Mouse (Mus musculus) neural tube, embryonic 11.5 days (tissue): Measurements from ENCODE around the gene Gm13276. TPM values are rescaled to one million over a fixed set of nuclear protein-coding genes. Genes with fewer than 3 reads are reported as not detected.
"Not testable (repeated sequence)": the region's sequence is repeated elsewhere in the genome, so short reads cannot be mapped to it uniquely, and the experiment has no call there.

ENCODE experiments used
- ATAC-seq: fragments of 200-750 bp; cut with Nextera tagmentation; 2 replicates; pipeline ENCODE4 v1.8.0; 2017; ENCODE audit warnings: moderate number of reproducible peaks, mild to moderate bottlenecking, moderate TSS enrichment, moderate library complexity; ENCODE audit not compliant: insufficient read depth, low FRiP score, low TSS enrichment
- DNase-seq: peaks from one replicate; pipeline ENCODE4 v3.0.0-alpha.2; 2015; ENCODE audit warnings: low spot score
- H3K27ac ChIP-seq: fragments of 300-500 bp; sonication (generic); 2 replicates; pipeline ENCODE4 v1.5.1; 2014; ENCODE audit warnings: low read depth, mild to moderate bottlenecking, low read length
- H3K27me3 ChIP-seq: fragments of 300-500 bp; sonication (generic); 2 replicates; pipeline ENCODE4 v1.6.1; 2014; ENCODE audit warnings: mild to moderate bottlenecking, low read length, mixed read lengths; ENCODE audit not compliant: control insufficient read depth, insufficient read depth
- H3K36me3 ChIP-seq: fragments of 300-500 bp; sonication (generic); 2 replicates; pipeline ENCODE4 v1.6.1; 2014; ENCODE audit warnings: mild to moderate bottlenecking, low read length, moderate library complexity, mixed read lengths; ENCODE audit not compliant: control insufficient read depth, insufficient read depth
- H3K4me1 ChIP-seq: fragments of 300-500 bp; sonication (generic); 2 replicates; pipeline ENCODE4 v1.6.1; 2014; ENCODE audit warnings: low read length, mixed read lengths; ENCODE audit not compliant: control insufficient read depth, insufficient read depth
- H3K4me2 ChIP-seq: fragments of 300-500 bp; sonication (generic); 2 replicates; pipeline ENCODE4 v1.6.1; 2014; ENCODE audit warnings: low read depth, mild to moderate bottlenecking, moderate library complexity
- H3K4me3 ChIP-seq: fragments of 300-500 bp; sonication (generic); 2 replicates; pipeline ENCODE4 v1.5.1; 2014; ENCODE audit warnings: low read depth, low read length
- H3K9ac ChIP-seq: fragments of 300-500 bp; sonication (generic); 2 replicates; pipeline ENCODE4 v1.6.1; 2014; ENCODE audit warnings: mild to moderate bottlenecking, low read length
- H3K9me3 ChIP-seq: fragments of 300-500 bp; sonication (generic); 2 replicates; pipeline ENCODE4 v1.6.1; 2016; ENCODE audit warnings: low read length; ENCODE audit not compliant: control insufficient read depth
- WGBS: fragments of 180-500 bp; shearing (Covaris S2); extraction: QIAGEN DNeasy Blood & Tissue Kit; methylation state at CpG from one replicate; pipeline ENCODE4 v1.1.7; 2014; 5-methylcytosine and 5-hydroxymethylcytosine counted together
- polyA plus RNA-seq: library from polyadenylated mRNA; unstranded; fragments of >200 nt; fragmentation: Nextera tagmentation; extraction: Ambion mirVana; gene quantifications from 2 replicates; pipeline ENCODE4 v1.2.1, GENCODE M21; 2014

The Gm13276 gene
- polyA plus RNA-seq, 1 experiment from 2014 or later: not detected

GRCm38 (mm10) chr4:88773534-88773933, 12.0 kb upstream of the Gm13276 start, which contains the start of gene Gm13290:
Gene Gm13290 (plus strand): TSS chr4:88773834.
- H3K9me3 ChIP-seq, H3K9ac ChIP-seq, ATAC-seq, H3K4me1 ChIP-seq, H3K27me3 ChIP-seq, H3K36me3 ChIP-seq, DNase-seq, H3K4me3 ChIP-seq, H3K27ac ChIP-seq, H3K4me2 ChIP-seq: not testable (repeated sequence)
- WGBS: no CpG with 5 or more reads among the region's 32 CpGs

GRCm38 (mm10) chr4:88776622-88777021, 8.9 kb upstream of the Gm13276 start, which contains the start of gene Gm13289:
Gene Gm13289 (plus strand): TSS chr4:88776922.
- not testable (repeated sequence) for H3K4me3 ChIP-seq, ATAC-seq, H3K4me2 ChIP-seq, H3K9me3 ChIP-seq, H3K4me1 ChIP-seq, H3K9ac ChIP-seq, H3K27me3 ChIP-seq, H3K36me3 ChIP-seq, H3K27ac ChIP-seq, DNase-seq
- no CpG with 5 or more reads among the region's 29 CpGs for WGBS

- ATAC-seq, H3K27ac ChIP-seq, DNase-seq, H3K27me3 ChIP-seq, H3K9ac ChIP-seq, H3K36me3 ChIP-seq, H3K4me1 ChIP-seq, H3K4me3 ChIP-seq, H3K4me2 ChIP-seq, H3K9me3 ChIP-seq: not testable (repeated sequence)
- WGBS: no CpG with 5 or more reads among the region's 29 CpGs
Measured at GRCm38 (mm10) chr4:88779550-88779949, 6.0 kb upstream of the Gm13276 start, which contains the start of gene Gm13272. Gene Gm13272 (plus strand): TSS chr4:88779850.

- H3K27ac ChIP-seq, H3K4me3 ChIP-seq, H3K27me3 ChIP-seq, H3K9me3 ChIP-seq, ATAC-seq, H3K4me2 ChIP-seq, H3K36me3 ChIP-seq, H3K4me1 ChIP-seq, H3K9ac ChIP-seq, DNase-seq: not testable (repeated sequence)
- 55% methylated on average over 15 of the region's 18 CpGs for WGBS
Measured at GRCm38 (mm10) chr4:88780320-88780719, 5.2 kb upstream of the Gm13276 start.

- 11% methylated on average over 3 of the region's 7 CpGs for WGBS
- not testable (repeated sequence) for H3K9ac ChIP-seq, H3K36me3 ChIP-seq, H3K27me3 ChIP-seq, H3K4me1 ChIP-seq, H3K9me3 ChIP-seq, ATAC-seq, H3K4me2 ChIP-seq, H3K4me3 ChIP-seq, DNase-seq, H3K27ac ChIP-seq
Measured at GRCm38 (mm10) chr4:88781831-88782230, 3.7 kb upstream of the Gm13276 start, which contains the start of gene Ifnz. Gene Ifnz (plus strand): TSS chr4:88782131.

- H3K4me2 ChIP-seq, H3K4me3 ChIP-seq: not testable (repeated sequence)
- no CpG with 5 or more reads among the region's 31 CpGs for WGBS
Measured at GRCm38 (mm10) chr4:88782335-88782734, 3.2 kb upstream of the Gm13276 start.

GRCm38 (mm10) chr4:88788402-88788801, 2.9 kb downstream of the Gm13276 start, which contains the start of gene Gm13277:
Gene Gm13277 (plus strand): TSS chr4:88788632.
- DNase-seq, ATAC-seq, H3K27me3 ChIP-seq, H3K4me3 ChIP-seq, H3K9ac ChIP-seq, H3K4me1 ChIP-seq, H3K27ac ChIP-seq, H3K36me3 ChIP-seq, H3K9me3 ChIP-seq, H3K4me2 ChIP-seq: not testable (repeated sequence)
- WGBS: 0% methylated on average over 1 of the region's 28 CpGs

More at GRCm38 (mm10) chr4:88782335-88782734, 3.2 kb upstream of the Gm13276 start:
- H3K4me1 ChIP-seq, DNase-seq, ATAC-seq, H3K36me3 ChIP-seq, H3K9me3 ChIP-seq, H3K9ac ChIP-seq, H3K27ac ChIP-seq, H3K27me3 ChIP-seq: not testable (repeated sequence)

- H3K4me1 ChIP-seq, DNase-seq, H3K4me2 ChIP-seq, H3K9me3 ChIP-seq, ATAC-seq, H3K4me3 ChIP-seq, H3K9ac ChIP-seq, H3K36me3 ChIP-seq, H3K27ac ChIP-seq, H3K27me3 ChIP-seq: not testable (repeated sequence)
- WGBS: no CpG with 5 or more reads among the region's 28 CpGs
Measured at GRCm38 (mm10) chr4:88791250-88791649, 5.7 kb downstream of the Gm13276 start, which contains the start of gene Gm13278. Gene Gm13278 (plus strand): TSS chr4:88791550.

GRCm38 (mm10) chr4:88793936-88794675, 8.6 kb downstream of the Gm13276 start, which contains the start of gene Gm13275:
Gene Gm13275 (plus strand): TSS chr4:88794487.
- H3K4me1 ChIP-seq, ATAC-seq, H3K9me3 ChIP-seq, H3K36me3 ChIP-seq, H3K27ac ChIP-seq, H3K4me3 ChIP-seq, H3K4me2 ChIP-seq, H3K27me3 ChIP-seq, H3K9ac ChIP-seq, DNase-seq: not testable (repeated sequence)
- WGBS: 0% methylated on average over 5 of the region's 52 CpGs
